Mouse (Mus musculus): ENCODE measurements around the gene Cux2. TPM values are rescaled to one million over a fixed set of nuclear protein-coding genes. Genes with fewer than 3 reads are reported as not detected.
A peak's percentile ranks its signal among the peaks of the same experiment; 100 is the strongest.

The Cux2 gene
- polyA plus RNA-seq, 1 experiment from 2014 or later: 9.9 TPM

DNA sequence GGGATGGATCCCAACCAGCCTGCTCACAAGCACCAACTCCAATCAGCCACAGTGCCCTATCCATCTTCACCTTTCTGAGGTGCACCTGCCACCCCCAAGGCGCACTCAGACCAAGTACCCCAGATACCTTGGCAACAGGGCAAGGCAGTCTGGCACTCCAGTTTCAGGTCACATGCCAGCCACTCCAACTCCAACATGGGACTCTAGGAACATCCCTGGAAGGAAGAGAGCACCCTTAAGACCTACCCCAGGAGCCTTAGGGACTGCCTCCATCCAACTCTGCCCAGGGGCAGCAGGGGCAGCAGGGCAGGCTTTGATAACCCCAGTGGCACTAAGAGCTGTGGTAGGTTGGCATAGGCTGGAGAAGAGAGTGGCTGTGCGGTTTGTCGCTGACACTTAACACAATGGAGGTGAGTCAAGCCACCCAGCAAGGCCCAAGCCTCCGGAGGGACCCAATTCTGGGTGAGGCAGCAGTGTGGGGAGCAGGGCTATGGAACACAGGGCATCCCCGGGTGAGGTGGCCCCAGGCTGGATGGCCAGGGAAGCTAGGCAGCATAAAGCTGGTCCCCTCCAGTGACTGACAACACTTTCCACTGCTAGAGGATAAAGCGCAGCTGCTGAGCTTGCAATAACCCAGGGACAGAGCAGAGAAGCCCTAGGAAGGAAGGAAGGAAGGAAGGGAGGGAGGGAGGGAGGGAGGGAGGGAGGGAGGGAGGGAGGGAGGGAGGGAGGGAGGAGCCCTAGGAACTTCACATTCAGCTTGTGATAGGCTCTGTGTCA, 217.3 kb downstream of the Cux2 start:
- H3K4me2 ChIP-seq: peak overlapping the region; percentile 95

GRCm38 (mm10) chr5:121831002-121831601, 218.8 kb downstream of the Cux2 start:
- 89% methylated on average over 6 of the region's 6 CpGs for WGBS
- 0 out of 2 replicates have a peak, but pooled peaks cover 4% of the 10 kb centered on the region for H3K27me3 ChIP-seq
- H3K27ac ChIP-seq: no peak overlapping the region
- no peak overlapping the region for H3K9ac ChIP-seq
- no peak overlapping the region for H3K4me2 ChIP-seq
- H3K4me3 ChIP-seq (replicated peaks): no peak overlapping the region
- no peaks in the 10 kb centered on the region for H3K9me3 ChIP-seq (replicated peaks)
- peaks cover 58% of the 10 kb centered on the region for H3K4me1 ChIP-seq
- peaks cover 29% of the 10 kb centered on the region for H3K36me3 ChIP-seq
- ATAC-seq (replicated peaks; ENCODE audit: low FRiP score): no peak

More for the DNA sequence above, 217.3 kb downstream of the Cux2 start:
- Histone ChIP-seq H3K9ac (0 out of 2 replicates have a peak overlapping the region, but pooled peaks have one; percentile 27), H3K36me3 (peaks cover 17% of the 10 kb centered on the region), H3K4me3 (replicated peaks) (no peak overlapping the region), H3K4me1 (peaks cover 64% of the 10 kb centered on the region), H3K27me3 (0 out of 2 replicates have a peak, but pooled peaks cover 4% of the 10 kb centered on the region), H3K9me3 (replicated peaks) (no peaks in the 10 kb centered on the region), H3K27ac (peak overlapping the region; percentile 70; the same call in 1 of the 2 replicates)
- ATAC-seq (replicated peaks; ENCODE audit: low FRiP score): no peak
- 74% methylated on average over 6 of the region's 6 CpGs for WGBS

DNA sequence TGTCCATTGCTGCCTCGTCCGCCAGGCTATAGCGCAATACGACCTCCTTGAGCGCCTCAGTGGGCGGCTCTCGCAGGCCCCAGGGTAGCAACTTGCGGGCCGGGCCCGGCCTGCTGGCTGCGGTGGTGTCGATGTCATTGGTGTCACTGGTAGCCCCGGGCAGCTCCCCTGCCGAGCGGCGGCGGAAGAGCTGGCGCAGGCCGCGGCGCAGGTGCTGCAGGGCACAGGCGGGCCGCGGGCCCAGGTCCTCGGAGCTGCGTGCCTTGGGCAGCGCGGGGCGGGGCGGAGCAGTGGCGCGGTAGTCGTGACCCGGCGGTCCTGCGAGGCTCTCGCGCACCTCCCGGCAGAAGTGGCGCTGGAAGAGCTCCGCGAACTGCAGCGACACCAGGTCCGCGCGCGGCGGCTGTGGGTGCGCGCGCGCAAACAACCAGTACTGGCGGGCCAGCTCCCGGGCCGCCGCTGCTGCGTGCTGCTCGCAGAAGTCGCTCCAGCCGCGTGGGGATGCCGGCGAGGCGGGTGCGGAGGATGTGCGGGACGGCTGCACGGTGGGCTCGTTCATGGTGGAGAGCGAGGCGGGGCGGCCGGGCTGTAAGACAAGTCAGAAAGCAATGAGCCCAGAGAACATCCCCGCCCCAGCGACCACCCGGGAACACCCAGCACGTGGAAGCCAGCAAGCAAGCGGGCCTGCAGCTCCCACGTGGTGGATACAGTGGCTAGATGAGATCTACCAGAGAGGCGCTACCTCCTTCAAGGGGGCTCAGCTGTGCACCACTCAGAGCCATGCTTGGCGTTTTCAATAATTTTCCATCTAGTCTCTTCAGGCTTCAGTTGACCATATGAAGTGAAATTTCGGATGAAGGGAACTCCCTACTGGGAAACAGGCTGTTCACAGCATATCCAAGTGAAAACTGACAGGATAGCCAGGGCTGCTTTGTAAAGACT, 221.1 kb downstream of the Cux2 start:
- 0 out of 2 replicates have a peak, but pooled peaks cover 4% of the 10 kb centered on the region for H3K27me3 ChIP-seq
- 9% methylated on average over 82 of the region's 82 CpGs for WGBS
- H3K9ac ChIP-seq: peak overlapping the region; percentile 37; the same call in 1 of the 2 replicates
- H3K9me3 ChIP-seq (replicated peaks): no peaks in the 10 kb centered on the region
- H3K36me3 ChIP-seq: peaks cover 44% of the 10 kb centered on the region
- H3K4me3 ChIP-seq (replicated peaks): peak overlapping the region; percentile 43
- ATAC-seq (replicated peaks; ENCODE audit: low FRiP score): peak; percentile 53
- peak overlapping the region; percentile 91 for H3K4me2 ChIP-seq
- no peak overlapping the region for H3K27ac ChIP-seq
- H3K4me1 ChIP-seq: peaks cover 43% of the 10 kb centered on the region

GRCm38 (mm10) chr5:121827876-121828275, 222.0 kb downstream of the Cux2 start:
- Histone ChIP-seq H3K4me2 (peak overlapping the region; percentile 91; the same call in 1 of the 2 replicates), H3K9ac (no peak overlapping the region), H3K4me3 (replicated peaks) (no peak overlapping the region), H3K4me1 (peaks cover 39% of the 10 kb centered on the region), H3K36me3 (peaks cover 50% of the 10 kb centered on the region), H3K27ac (no peak overlapping the region), H3K27me3 (0 out of 2 replicates have a peak, but pooled peaks cover 4% of the 10 kb centered on the region), H3K9me3 (replicated peaks) (no peaks in the 10 kb centered on the region)
- 87% methylated on average over 4 of the region's 4 CpGs for WGBS
- no peak for ATAC-seq (replicated peaks; ENCODE audit: low FRiP score)

DNA sequence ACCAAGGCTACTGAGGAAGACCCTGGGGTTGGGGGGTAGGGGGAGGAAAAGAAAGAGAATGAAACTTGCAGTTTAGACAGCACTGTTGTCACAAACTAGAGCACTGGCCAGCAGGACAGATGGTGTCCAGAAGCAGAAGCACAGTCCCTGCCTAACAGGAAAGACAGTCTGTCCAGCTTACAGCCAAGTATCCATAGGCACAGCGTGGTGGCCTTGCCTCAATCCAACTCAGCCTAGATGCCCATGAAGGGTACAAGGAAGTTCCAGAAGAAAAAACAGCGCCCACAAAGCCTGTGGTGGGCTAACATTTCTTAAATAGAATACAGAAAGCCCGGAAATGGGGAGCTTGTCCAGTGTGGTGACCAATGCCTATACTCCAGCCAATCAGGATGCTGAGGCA, 224.3 kb downstream of the Cux2 start:
- Histone ChIP-seq H3K4me1 (peaks cover 34% of the 10 kb centered on the region), H3K36me3 (peaks cover 61% of the 10 kb centered on the region), H3K27me3 (0 out of 2 replicates have a peak, but pooled peaks cover 4% of the 10 kb centered on the region), H3K9me3 (replicated peaks) (no peaks in the 10 kb centered on the region), H3K27ac (no peak overlapping the region), H3K4me3 (replicated peaks) (no peak overlapping the region), H3K4me2 (no peak overlapping the region), H3K9ac (no peak overlapping the region)
- ATAC-seq (replicated peaks; ENCODE audit: low FRiP score): no peak
- 88% methylated on average over 3 of the region's 3 CpGs for WGBS

- H3K4me2 ChIP-seq: no peak overlapping the region
- H3K9me3 ChIP-seq (replicated peaks): no peaks in the 10 kb centered on the region
- peak; percentile 34; the same call in 1 of the 2 replicates for ATAC-seq (replicated peaks; ENCODE audit: low FRiP score)
- H3K27me3 ChIP-seq: no peaks in the 10 kb centered on the region
- H3K4me1 ChIP-seq: peaks cover 29% of the 10 kb centered on the region
- peaks cover 76% of the 10 kb centered on the region for H3K36me3 ChIP-seq
- WGBS: 54% methylated on average over 4 of the region's 4 CpGs
- no peak overlapping the region for H3K4me3 ChIP-seq (replicated peaks)
- no peak overlapping the region for H3K9ac ChIP-seq
- H3K27ac ChIP-seq: peak overlapping the region; percentile 72
These were observed 225.8 kb downstream of the Cux2 start for GRCm38 (mm10) chr5:121824121-121824520.

GRCm38 (mm10) chr5:121823668-121824067, 226.2 kb downstream of the Cux2 start:
- H3K4me2 ChIP-seq: no peak overlapping the region
- no peaks in the 10 kb centered on the region for H3K27me3 ChIP-seq
- no peak overlapping the region for H3K9ac ChIP-seq
- H3K4me3 ChIP-seq (replicated peaks): no peak overlapping the region
- H3K9me3 ChIP-seq (replicated peaks): no peaks in the 10 kb centered on the region
- WGBS: 96% methylated on average over 1 of the region's 1 CpGs
- peak; percentile 7; the same call in 1 of the 2 replicates for ATAC-seq (replicated peaks; ENCODE audit: low FRiP score)
- peaks cover 80% of the 10 kb centered on the region for H3K36me3 ChIP-seq
- peaks cover 24% of the 10 kb centered on the region for H3K4me1 ChIP-seq
- peak overlapping the region; percentile 72 for H3K27ac ChIP-seq

GRCm38 (mm10) chr5:121822786-121823505, 227.0 kb downstream of the Cux2 start:
- no peak overlapping the region for H3K27ac ChIP-seq
- H3K4me1 ChIP-seq: peaks cover 18% of the 10 kb centered on the region
- no peak overlapping the region for H3K4me3 ChIP-seq (replicated peaks)
- 75% methylated on average over 7 of the region's 7 CpGs for WGBS
- no peaks in the 10 kb centered on the region for H3K9me3 ChIP-seq (replicated peaks)
- H3K9ac ChIP-seq: no peak overlapping the region
- no peak for ATAC-seq (replicated peaks; ENCODE audit: low FRiP score)
- H3K27me3 ChIP-seq: no peaks in the 10 kb centered on the region
- H3K4me2 ChIP-seq: no peak overlapping the region
- H3K36me3 ChIP-seq: peaks cover 82% of the 10 kb centered on the region

- peaks cover 85% of the 10 kb centered on the region for H3K36me3 ChIP-seq
These were observed 228.3 kb downstream of the Cux2 start for GRCm38 (mm10) chr5:121821552-121821951.

GRCm38 (mm10) chr5:121821116-121821515, 228.8 kb downstream of the Cux2 start:
- H3K9me3 ChIP-seq (replicated peaks): no peaks in the 10 kb centered on the region
- 88% methylated on average over 5 of the region's 5 CpGs for WGBS

More at GRCm38 (mm10) chr5:121821552-121821951, 228.3 kb downstream of the Cux2 start:
- Histone ChIP-seq H3K27me3 (no peaks in the 10 kb centered on the region), H3K4me3 (replicated peaks) (no peak overlapping the region), H3K9ac (no peak overlapping the region), H3K4me2 (no peak overlapping the region), H3K4me1 (peaks cover 18% of the 10 kb centered on the region), H3K9me3 (replicated peaks) (no peaks in the 10 kb centered on the region), H3K27ac (no peak overlapping the region)
- 75% methylated on average over 5 of the region's 5 CpGs for WGBS
- no peak for ATAC-seq (replicated peaks; ENCODE audit: low FRiP score)

DNA sequence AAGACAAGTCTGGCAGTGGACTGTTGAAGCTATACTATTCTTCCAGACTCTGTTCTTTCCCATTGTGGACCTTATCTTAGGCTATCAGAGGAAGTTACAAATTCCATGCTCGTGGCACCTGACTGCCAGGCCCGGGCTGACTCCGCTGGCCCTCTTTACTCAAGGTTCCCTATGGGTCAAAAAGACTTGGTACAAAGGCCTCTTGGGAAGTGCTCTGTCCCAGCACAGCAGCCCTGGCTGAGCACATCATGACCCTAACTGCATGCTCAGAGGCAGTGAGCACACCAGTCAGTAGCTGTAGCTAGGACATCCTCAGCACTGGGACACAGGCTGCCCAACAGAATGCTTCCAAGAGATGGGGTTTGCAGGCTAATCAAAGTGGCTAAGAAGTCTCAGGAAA, 229.2 kb downstream of the Cux2 start:
- Histone ChIP-seq H3K36me3 (peaks cover 85% of the 10 kb centered on the region), H3K27ac (no peak overlapping the region), H3K9me3 (replicated peaks) (no peaks in the 10 kb centered on the region), H3K9ac (no peak overlapping the region), H3K4me3 (replicated peaks) (no peak overlapping the region), H3K4me2 (no peak overlapping the region), H3K4me1 (peaks cover 18% of the 10 kb centered on the region), H3K27me3 (no peaks in the 10 kb centered on the region)
- 81% methylated on average over 3 of the region's 3 CpGs for WGBS
- no peak for ATAC-seq (replicated peaks; ENCODE audit: low FRiP score)

More at GRCm38 (mm10) chr5:121821116-121821515, 228.8 kb downstream of the Cux2 start:
- no peak overlapping the region for H3K4me3 ChIP-seq (replicated peaks)
- no peaks in the 10 kb centered on the region for H3K27me3 ChIP-seq
- peaks cover 18% of the 10 kb centered on the region for H3K4me1 ChIP-seq
- peaks cover 85% of the 10 kb centered on the region for H3K36me3 ChIP-seq
- H3K4me2 ChIP-seq: no peak overlapping the region
- no peak for ATAC-seq (replicated peaks; ENCODE audit: low FRiP score)
- H3K27ac ChIP-seq: no peak overlapping the region
- no peak overlapping the region for H3K9ac ChIP-seq

Measured in kidney, embryonic 15.5 days (tissue).